Mouse (Mus musculus): Measurements from ENCODE around the gene Alx3. TPM values are rescaled to one million over a fixed set of nuclear protein-coding genes. Genes with fewer than 3 reads are reported as not detected.

The Alx3 gene
- total RNA-seq, 1 experiment from 2014 or later = not detected

GRCm38 (mm10) chr3:107582130-107582874, 12.5 kb upstream of the Alx3 start:
- ATAC-seq (replicated peaks; ENCODE audit: low read depth, poor library complexity, severe bottlenecking) = no peak

- ATAC-seq (replicated peaks; ENCODE audit: low read depth, poor library complexity, severe bottlenecking) = no peak
Observed at GRCm38 (mm10) chr3:107582875-107583767, 11.7 kb upstream of the Alx3 start.

DNA sequence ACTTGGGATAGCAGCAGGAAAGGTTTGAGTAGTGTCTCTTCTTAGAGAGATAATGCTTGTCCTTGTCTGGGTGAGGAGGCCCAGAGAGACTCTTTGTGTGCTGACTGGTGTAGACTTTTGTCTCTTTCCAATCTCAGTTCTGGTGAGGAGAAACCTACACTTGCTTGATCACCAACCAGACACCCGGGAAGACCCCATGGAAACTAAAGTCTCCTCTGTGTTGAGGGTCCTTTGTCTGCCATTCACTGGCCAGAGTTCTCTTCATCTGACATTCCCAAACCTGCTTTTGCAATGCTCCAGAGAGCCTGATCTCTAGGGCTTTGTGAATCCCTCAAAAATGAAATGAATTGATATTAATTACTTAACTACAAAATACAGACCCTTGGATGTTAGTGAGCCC, 10.9 kb upstream of the Alx3 start:
- no peak for ATAC-seq (replicated peaks; ENCODE audit: low read depth, poor library complexity, severe bottlenecking)

- ATAC-seq (replicated peaks; ENCODE audit: low read depth, poor library complexity, severe bottlenecking) = no peak
Observed at GRCm38 (mm10) chr3:107586504-107586903, 8.3 kb upstream of the Alx3 start.

DNA sequence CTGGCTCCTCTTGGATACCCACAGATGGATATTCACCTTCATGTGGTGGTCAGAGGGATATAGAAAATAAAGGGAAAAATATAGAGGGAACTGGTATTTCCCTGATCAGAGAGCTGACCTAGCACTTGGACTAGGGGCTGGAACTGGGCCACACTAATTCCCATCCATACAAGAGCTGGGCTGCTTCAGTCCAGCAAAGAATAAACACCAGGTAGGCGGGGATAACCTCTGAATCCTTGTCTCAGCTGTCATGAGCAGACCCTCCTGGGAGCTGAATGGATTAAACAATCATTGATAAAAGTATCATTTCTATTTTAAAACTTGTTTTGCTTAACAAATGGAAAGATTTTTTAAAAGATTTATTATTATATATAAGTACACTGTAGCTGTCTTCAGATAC, 3.2 kb upstream of the Alx3 start:
- ATAC-seq (replicated peaks; ENCODE audit: low read depth, poor library complexity, severe bottlenecking) = no peak

DNA sequence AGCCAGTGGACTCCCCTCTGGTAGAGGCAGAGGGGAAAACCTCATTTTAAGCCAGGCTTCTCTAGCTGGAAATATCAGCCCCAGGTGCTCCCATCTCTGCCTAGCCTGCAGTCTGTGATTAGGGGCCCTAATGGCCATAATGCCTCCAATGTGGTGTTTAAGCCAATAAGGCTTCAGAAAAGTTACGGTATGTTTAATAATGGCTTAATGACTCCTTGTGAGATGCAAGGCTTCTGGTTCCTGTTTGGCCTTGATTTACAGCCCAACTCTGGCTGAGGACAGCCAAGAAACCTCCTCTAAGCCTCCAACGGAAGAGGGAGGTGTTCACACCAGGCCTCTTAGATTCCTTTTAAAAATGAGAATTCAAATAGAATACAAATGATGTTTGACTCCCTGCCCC, 1.2 kb upstream of the Alx3 start:
- no peak for ATAC-seq (replicated peaks; ENCODE audit: low read depth, poor library complexity, severe bottlenecking)

GRCm38 (mm10) chr3:107595264-107595937, 570 bp downstream of the Alx3 start:
- ATAC-seq (replicated peaks; ENCODE audit: low read depth, poor library complexity, severe bottlenecking) = peak; percentile 27

- ATAC-seq (replicated peaks; ENCODE audit: low read depth, poor library complexity, severe bottlenecking) = 0 out of 2 replicates have a peak, but pooled peaks have one; percentile 2
Observed at GRCm38 (mm10) chr3:107595938-107596461, 1.2 kb downstream of the Alx3 start.

GRCm38 (mm10) chr3:107596559-107596958, 1.7 kb downstream of the Alx3 start:
- 0 out of 2 replicates have a peak, but pooled peaks have one; percentile 9 for ATAC-seq (replicated peaks; ENCODE audit: low read depth, poor library complexity, severe bottlenecking)

DNA sequence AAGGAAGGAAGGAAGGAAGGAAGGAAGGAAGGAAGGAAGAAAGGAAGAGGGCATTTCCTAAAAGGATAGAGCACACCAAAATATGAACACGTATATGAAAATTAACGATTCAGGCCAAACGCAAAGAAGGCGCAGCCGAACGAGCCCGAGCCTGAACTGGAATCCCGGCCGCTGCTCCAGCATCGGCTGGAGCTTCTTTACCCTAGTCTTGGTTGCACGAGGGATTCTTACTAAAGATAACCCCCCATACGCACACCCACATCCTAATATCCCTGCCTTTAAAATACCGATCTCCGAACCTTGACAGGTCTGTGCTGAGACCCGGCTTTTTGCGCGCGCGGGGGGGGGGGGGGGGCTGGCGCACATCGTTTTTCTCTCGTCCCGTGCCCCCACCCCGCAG, 2.3 kb downstream of the Alx3 start:
- ATAC-seq (replicated peaks; ENCODE audit: low read depth, poor library complexity, severe bottlenecking) = no peak

- ATAC-seq (replicated peaks; ENCODE audit: low read depth, poor library complexity, severe bottlenecking) = no peak
Observed at GRCm38 (mm10) chr3:107597586-107598389, 3.0 kb downstream of the Alx3 start.

- ATAC-seq (replicated peaks; ENCODE audit: low read depth, poor library complexity, severe bottlenecking) = 0 out of 2 replicates have a peak, but pooled peaks have one; percentile 14
Observed at GRCm38 (mm10) chr3:107600127-107600526, 5.3 kb downstream of the Alx3 start.

GRCm38 (mm10) chr3:107605304-107605703, 10.5 kb downstream of the Alx3 start:
- peak; percentile 81 for ATAC-seq (replicated peaks; ENCODE audit: low read depth, poor library complexity, severe bottlenecking)

- no peak for ATAC-seq (replicated peaks; ENCODE audit: low read depth, poor library complexity, severe bottlenecking)
Observed at GRCm38 (mm10) chr3:107607221-107607620, 12.4 kb downstream of the Alx3 start.

DNA sequence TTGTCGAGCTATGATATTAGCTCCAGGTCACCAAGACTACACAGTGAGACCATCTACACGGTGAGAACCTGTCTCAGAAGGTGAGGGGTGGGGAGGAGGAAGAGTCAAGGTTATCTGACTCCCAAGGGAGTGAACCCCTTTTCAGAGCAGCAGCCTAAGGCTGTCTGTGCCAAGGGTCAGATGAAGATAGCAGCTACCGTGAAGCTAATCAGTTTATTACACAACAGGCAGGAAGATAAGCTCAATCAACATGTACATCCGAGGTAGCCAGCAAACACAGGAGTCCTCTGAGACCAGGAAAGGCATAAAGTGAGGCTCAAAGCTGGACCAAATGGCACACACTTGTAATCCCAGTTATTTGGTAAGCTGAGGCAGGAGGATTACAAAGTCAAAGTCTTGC, 14.0 kb downstream of the Alx3 start:
- ATAC-seq (replicated peaks; ENCODE audit: low read depth, poor library complexity, severe bottlenecking) = no peak

- no peak for ATAC-seq (replicated peaks; ENCODE audit: low read depth, poor library complexity, severe bottlenecking)
Observed at GRCm38 (mm10) chr3:107609376-107609775, 14.5 kb downstream of the Alx3 start.

DNA sequence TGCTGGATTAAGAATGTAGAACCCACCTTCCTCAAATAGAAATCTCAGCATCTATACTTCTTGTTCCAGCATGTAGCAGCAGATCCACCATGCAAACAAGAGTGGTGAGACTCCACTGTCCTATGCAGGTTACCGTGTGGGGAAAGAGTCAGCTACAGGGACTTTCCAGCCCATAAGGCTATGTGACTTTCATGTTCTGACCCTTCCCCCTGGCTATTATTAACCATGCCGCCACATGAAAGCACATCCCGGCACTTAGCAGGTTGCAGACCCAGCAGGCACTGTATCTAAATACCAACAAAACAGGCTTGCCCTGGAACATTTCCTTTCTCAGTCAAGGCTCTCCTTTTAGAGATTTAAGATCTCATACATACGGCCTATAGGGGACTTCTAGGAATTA, 16.6 kb downstream of the Alx3 start:
- no peak for ATAC-seq (replicated peaks; ENCODE audit: low read depth, poor library complexity, severe bottlenecking)

DNA sequence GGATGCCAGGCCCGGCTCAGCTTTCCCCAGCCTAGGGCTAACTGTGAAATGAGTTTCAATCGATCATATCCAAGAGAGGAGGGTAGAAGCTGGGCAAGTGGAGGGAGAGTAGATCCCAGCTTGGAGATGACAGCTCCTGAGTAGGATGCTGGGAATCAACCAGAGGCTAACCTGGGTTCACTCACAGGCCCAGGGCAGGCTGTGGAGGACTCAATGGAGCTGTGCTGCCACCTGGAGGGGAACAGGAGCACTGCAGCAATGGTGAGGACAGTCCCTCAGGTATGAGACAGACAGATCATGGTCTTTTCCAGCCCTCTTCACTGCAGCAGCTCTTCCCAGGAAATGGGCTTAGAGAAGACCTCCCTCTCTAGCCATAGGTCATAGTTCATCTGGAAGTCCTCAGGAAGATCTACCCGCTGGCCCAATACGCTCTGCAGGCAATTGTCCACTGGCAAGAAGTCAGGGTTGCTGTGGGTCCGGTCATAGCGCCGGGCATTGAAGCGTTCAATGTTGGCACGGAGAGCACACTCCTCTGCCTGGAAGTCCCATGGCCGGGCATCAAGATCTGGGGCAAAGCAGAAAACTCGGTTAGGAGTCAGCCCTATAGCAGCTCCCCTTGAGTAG, 18.2 kb downstream of the Alx3 start:
- ATAC-seq (replicated peaks; ENCODE audit: low read depth, poor library complexity, severe bottlenecking) = peak; percentile 84

- ATAC-seq (replicated peaks; ENCODE audit: low read depth, poor library complexity, severe bottlenecking) = no peak
Observed at GRCm38 (mm10) chr3:107617800-107618199, 23.0 kb downstream of the Alx3 start.
